Mouse (Mus musculus) thymus, adult 2 months (tissue): Measurements from ENCODE around the gene Rfc5. TPM values are rescaled to one million over a fixed set of nuclear protein-coding genes. Genes with fewer than 3 reads are reported as not detected.
"Not testable (repeated sequence)": the region's sequence is repeated elsewhere in the genome, so short reads cannot be mapped to it uniquely, and the experiment has no call there.

Source experiments
- DNase-seq: peaks from one replicate; pipeline ENCODE4 v3.0.0; 2021
- H3K27ac ChIP-seq: fragments of 200-500 bp; 2 replicates; pipeline ENCODE4 v1.5.1; 2012; ENCODE audit warnings: low read length, control low read depth; ENCODE audit not compliant: control insufficient read depth, insufficient read depth
- H3K27me3 ChIP-seq: fragments of 200-500 bp; 2 replicates; pipeline ENCODE4 v1.6.1; 2012; ENCODE audit warnings: mild to moderate bottlenecking, low read length, moderate library complexity, mixed read lengths; ENCODE audit not compliant: control insufficient read depth, insufficient read depth
- H3K36me3 ChIP-seq: fragments of 200-500 bp; 2 replicates; pipeline ENCODE4 v1.6.1; 2012; ENCODE audit warnings: mild to moderate bottlenecking, low read length, moderate library complexity; ENCODE audit not compliant: control insufficient read depth, insufficient read depth
- H3K4me1 ChIP-seq: fragments of 200-500 bp; replicated peaks from 2 replicates; pipeline ENCODE4 v1.6.1; 2012; ENCODE audit warnings: low read length; ENCODE audit not compliant: control insufficient read depth, insufficient read depth
- H3K4me3 ChIP-seq: fragments of 200-500 bp; 2 replicates; pipeline ENCODE4 v1.5.1; 2012; ENCODE audit warnings: mild to moderate bottlenecking, low read length, control low read depth, moderate library complexity; ENCODE audit not compliant: control insufficient read depth, insufficient read depth
- CTCF ChIP-seq: fragments of 200-500 bp; IDR thresholded peaks from 2 replicates; pipeline ENCODE4 v1.5.1; 2012; ENCODE audit warnings: mild to moderate bottlenecking, control low read depth, low read length, moderate library complexity, borderline replicate concordance; ENCODE audit not compliant: control insufficient read depth, poor library complexity, insufficient read depth; ENCODE audit errors: extremely low read depth
- POLR2A ChIP-seq: fragments of 200-500 bp; IDR thresholded peaks from 2 replicates; pipeline ENCODE4 v1.6.1; 2012; ENCODE audit warnings: mild to moderate bottlenecking, low read length, control low read depth, moderate library complexity; ENCODE audit not compliant: control insufficient read depth, poor library complexity, insufficient read depth; ENCODE audit errors: extremely low read depth
- WGBS: fragments of 180-500 bp; shearing (Covaris S2); methylation state at CpG from one replicate; pipeline ENCODE4 v1.1.7; 2018; 5-methylcytosine and 5-hydroxymethylcytosine counted together
- polyA plus RNA-seq: library from polyadenylated mRNA; depleted of rRNA; stranded (reverse); fragments of >200 nt; gene quantifications from 2 replicates; pipeline ENCODE4 v1.2.3, GENCODE M21; 2012; rRNA removed

The Rfc5 gene
- polyA plus RNA-seq = 63.7 and 65.4 TPM in 2 replicates

- peak; percentile 95 for DNase-seq
- Histone ChIP-seq H3K27me3 (no peaks in the 10 kb centered on the region), H3K27ac (no peak within 1 kb of the TSS), H3K36me3 (no peaks in the 10 kb centered on the region; the same call in 1 of the 2 replicates), H3K4me3 (peak within 1 kb of the TSS; percentile 73), H3K4me1 (peaks cover 11% of the 10 kb centered on the region)
- under 1% methylated on average over 44 of the region's 44 CpGs for WGBS
- TF ChIP-seq POLR2A = peak; percentile 68
- no peak for TF ChIP-seq CTCF
These were observed at the start of gene Rfc5 for GRCm38 (mm10) chr5:117388877-117389276. TSS of gene Rfc5 (minus strand) at chr5:117389047.

- not testable (repeated sequence) for H3K4me1 ChIP-seq, H3K36me3 ChIP-seq, H3K27ac ChIP-seq, DNase-seq, H3K4me3 ChIP-seq, H3K27me3 ChIP-seq
- WGBS = 95% methylated on average over 7 of the region's 7 CpGs
These were observed 44.7 kb upstream of the Rfc5 start for GRCm38 (mm10) chr5:117433501-117433900.

DNA sequence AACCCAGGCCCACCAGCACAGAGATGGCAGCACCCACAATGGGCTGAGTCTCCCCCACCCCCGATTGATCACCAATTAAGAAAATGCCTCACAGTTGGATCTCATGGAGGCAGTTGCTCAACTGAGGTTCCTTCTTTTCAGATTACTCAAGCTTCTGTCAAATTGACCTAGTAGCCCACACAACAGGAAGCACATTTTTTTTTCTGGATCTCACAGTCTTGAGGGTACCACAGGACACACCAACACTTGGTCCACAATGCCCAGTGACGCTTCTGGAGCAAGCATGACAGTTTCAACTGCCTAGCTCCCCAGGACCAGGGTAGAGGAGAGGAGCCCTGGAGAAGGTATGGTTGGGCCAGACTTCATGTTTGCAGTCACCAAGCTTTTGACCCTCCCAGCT, 28.6 kb upstream of the Rfc5 start:
- no peaks in the 10 kb centered on the region; the same call in 1 of the 2 replicates for H3K27me3 ChIP-seq

DNA sequence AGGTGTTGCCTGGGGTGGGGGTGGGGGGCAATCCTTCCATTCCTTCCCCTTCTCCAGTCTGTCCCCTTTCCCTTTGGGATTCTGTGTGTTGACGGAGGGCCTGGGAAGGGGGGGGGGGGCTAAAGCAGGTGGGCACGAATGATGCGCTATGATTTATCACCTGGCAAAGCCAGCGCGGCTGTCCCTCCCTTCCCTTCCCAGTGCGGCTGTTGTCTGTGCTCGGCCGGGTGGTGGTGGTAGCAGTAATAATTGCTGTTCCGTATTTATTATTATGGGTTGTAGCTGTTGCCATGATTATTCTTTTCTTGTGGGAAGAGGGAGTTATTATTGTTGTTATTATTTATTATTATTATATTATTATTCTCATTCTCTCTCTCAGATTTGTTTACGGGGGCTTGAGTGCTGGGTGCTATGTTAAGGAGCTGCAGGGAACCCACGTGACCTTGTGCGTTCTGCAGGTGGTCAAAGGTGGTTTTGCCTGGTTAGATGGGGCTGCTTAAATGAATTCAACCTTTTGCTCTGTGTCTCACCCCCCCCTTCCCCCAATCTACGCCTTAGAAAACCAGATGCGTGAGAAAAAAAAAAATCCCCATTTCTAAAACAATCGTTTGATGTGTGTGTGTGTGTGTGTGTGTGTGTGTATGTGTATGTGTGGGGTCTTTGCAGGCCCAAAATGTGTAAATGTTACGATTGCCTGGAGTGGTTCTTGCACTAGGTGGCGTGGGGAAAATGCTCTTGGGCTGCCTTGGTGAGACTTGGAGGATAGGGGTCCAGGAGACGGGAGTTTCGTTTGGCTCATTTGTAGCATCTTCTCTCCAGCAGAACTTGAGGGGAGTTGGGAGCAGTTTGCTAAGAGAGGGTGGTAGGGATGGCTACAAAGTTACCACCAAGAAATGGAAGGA, 26.4 kb upstream of the Rfc5 start:
- WGBS = 56% methylated on average over 19 of the region's 19 CpGs
- H3K4me1 ChIP-seq = peaks cover 7% of the 10 kb centered on the region; the same call in 1 of the 2 replicates
- no peaks in the 10 kb centered on the region; the same call in 1 of the 2 replicates for H3K27me3 ChIP-seq
- no peaks in the 10 kb centered on the region for H3K36me3 ChIP-seq
- H3K27ac ChIP-seq = no peak overlapping the region
- DNase-seq = no peak
- H3K4me3 ChIP-seq = no peak overlapping the region
- TF ChIP-seq CTCF (no peak), POLR2A (no peak)

More for the DNA sequence above, 28.6 kb upstream of the Rfc5 start:
- H3K4me3 ChIP-seq = no peak overlapping the region
- DNase-seq = no peak
- no peak for TF ChIP-seq POLR2A
- TF ChIP-seq CTCF = no peak
- H3K36me3 ChIP-seq = no peaks in the 10 kb centered on the region
- H3K4me1 ChIP-seq = peaks cover 7% of the 10 kb centered on the region; the same call in 1 of the 2 replicates
- H3K27ac ChIP-seq = no peak overlapping the region
- WGBS = 57% methylated on average over 2 of the region's 2 CpGs

- no peak for DNase-seq
- H3K4me3 ChIP-seq = no peak overlapping the region
- H3K36me3 ChIP-seq = no peaks in the 10 kb centered on the region
- no peak for TF ChIP-seq POLR2A
- no peak for TF ChIP-seq CTCF
- H3K27me3 ChIP-seq = no peaks in the 10 kb centered on the region; the same call in 1 of the 2 replicates
- H3K4me1 ChIP-seq = peaks cover 7% of the 10 kb centered on the region; the same call in 1 of the 2 replicates
- no peak overlapping the region for H3K27ac ChIP-seq
- 13% methylated on average over 10 of the region's 10 CpGs for WGBS
These were observed 25.8 kb upstream of the Rfc5 start for GRCm38 (mm10) chr5:117414611-117415010.

- peaks cover 7% of the 10 kb centered on the region; the same call in 1 of the 2 replicates for H3K4me1 ChIP-seq
- H3K4me3 ChIP-seq = peak within 1 kb of the TSS; percentile 52
- no peaks in the 10 kb centered on the region for H3K36me3 ChIP-seq
- no peaks in the 10 kb centered on the region; the same call in 1 of the 2 replicates for H3K27me3 ChIP-seq
- H3K27ac ChIP-seq = no peak within 1 kb of the TSS
- peak; percentile 48 for DNase-seq
- WGBS = 2% methylated on average over 89 of the region's 89 CpGs
- TF ChIP-seq CTCF = 0 out of 2 replicates have a peak, but pooled peaks have one; percentile 20
- no peak for TF ChIP-seq POLR2A
These were observed 25.0 kb upstream of the Rfc5 start, which contains the start of gene Ksr2 for GRCm38 (mm10) chr5:117413507-117414501. TSS of gene Ksr2 (plus strand) at chr5:117414000.
